Mouse (Mus musculus) hindbrain, embryonic 13.5 days (tissue): ENCODE data around the gene Matn4. TPM values are rescaled to one million over a fixed set of nuclear protein-coding genes. Genes with fewer than 3 reads are reported as not detected.

Experiments
- ATAC-seq: fragments of 200-750 bp; cut with Nextera tagmentation; 2 replicates; pipeline ENCODE4 v1.8.0; 2017; ENCODE audit warnings: moderate TSS enrichment; ENCODE audit not compliant: low FRiP score
- H3K27ac ChIP-seq: fragments of 300-500 bp; sonication (generic); 2 replicates; pipeline ENCODE4 v1.5.1; 2015; ENCODE audit warnings: inconsistent platforms, mild to moderate bottlenecking, moderate library complexity
- H3K27me3 ChIP-seq: fragments of 300-500 bp; sonication (generic); 2 replicates; pipeline ENCODE4 v1.6.1; 2015; ENCODE audit warnings: mild to moderate bottlenecking, inconsistent platforms
- H3K36me3 ChIP-seq: fragments of 300-500 bp; sonication (generic); 2 replicates; pipeline ENCODE4 v1.6.1; 2015; ENCODE audit warnings: mild to moderate bottlenecking, inconsistent platforms
- H3K4me1 ChIP-seq: fragments of 300-500 bp; sonication (generic); replicated peaks from 2 replicates; pipeline ENCODE4 v1.6.1; 2015; ENCODE audit warnings: inconsistent platforms
- H3K4me2 ChIP-seq: fragments of 300-500 bp; sonication (generic); 2 replicates; pipeline ENCODE4 v1.6.1; 2015; ENCODE audit warnings: inconsistent platforms, mild to moderate bottlenecking, moderate library complexity
- H3K4me3 ChIP-seq: fragments of 300-500 bp; sonication (generic); 2 replicates; pipeline ENCODE4 v1.5.1; 2015; ENCODE audit warnings: mild to moderate bottlenecking, inconsistent platforms
- H3K9ac ChIP-seq: fragments of 300-500 bp; sonication (generic); 2 replicates; pipeline ENCODE4 v1.6.1; 2015; ENCODE audit warnings: mild to moderate bottlenecking, inconsistent platforms
- H3K9me3 ChIP-seq: fragments of 300-500 bp; sonication (generic); 2 replicates; pipeline ENCODE4 v1.6.1; 2016; ENCODE audit warnings: inconsistent platforms
- WGBS: fragments of 180-500 bp; shearing (Covaris S2); methylation state at CpG from one replicate; pipeline ENCODE4 v1.1.7; 2015; 5-methylcytosine and 5-hydroxymethylcytosine counted together
- polyA plus RNA-seq: library from polyadenylated mRNA; unstranded; fragments of >200 nt; fragmentation: Nextera tagmentation; extraction: Ambion mirVana; gene quantifications from 2 replicates; pipeline ENCODE4 v1.2.1, GENCODE M21; 2015

Gene Matn4
- polyA plus RNA-seq, 1 experiment from 2014 or later: 2.3 TPM

DNA sequence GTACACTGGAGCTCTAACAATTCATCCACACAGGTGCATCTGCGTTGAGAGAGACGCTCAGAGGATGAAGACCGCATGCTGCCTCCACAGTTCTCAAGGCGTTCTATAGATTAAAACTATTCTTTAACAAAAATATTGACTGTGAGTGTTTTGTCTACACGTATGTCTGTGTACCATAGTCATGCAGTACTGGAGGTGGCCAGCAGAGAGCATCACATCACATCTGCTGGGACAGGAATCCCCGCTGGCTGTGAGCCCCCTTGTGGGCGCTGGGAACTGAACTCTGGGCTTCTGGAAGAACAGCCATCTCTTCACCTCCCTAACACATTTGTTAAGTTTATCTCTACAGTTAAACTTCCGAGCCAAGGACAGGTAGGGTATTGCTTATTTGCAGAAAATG is 23.2 kb downstream of the Matn4 start:
- 75% methylated on average over 8 of the region's 8 CpGs for WGBS
- Histone ChIP-seq H3K36me3 (no peaks in the 10 kb centered on the region), H3K4me3 (no peak overlapping the region), H3K4me1 (peaks cover 12% of the 10 kb centered on the region), H3K27me3 (peaks cover under 1% of the 10 kb centered on the region; the same call in 1 of the 2 replicates), H3K4me2 (no peak overlapping the region), H3K9ac (no peak overlapping the region), H3K9me3 (no peaks in the 10 kb centered on the region), H3K27ac (no peak overlapping the region)
- ATAC-seq: no peak

DNA sequence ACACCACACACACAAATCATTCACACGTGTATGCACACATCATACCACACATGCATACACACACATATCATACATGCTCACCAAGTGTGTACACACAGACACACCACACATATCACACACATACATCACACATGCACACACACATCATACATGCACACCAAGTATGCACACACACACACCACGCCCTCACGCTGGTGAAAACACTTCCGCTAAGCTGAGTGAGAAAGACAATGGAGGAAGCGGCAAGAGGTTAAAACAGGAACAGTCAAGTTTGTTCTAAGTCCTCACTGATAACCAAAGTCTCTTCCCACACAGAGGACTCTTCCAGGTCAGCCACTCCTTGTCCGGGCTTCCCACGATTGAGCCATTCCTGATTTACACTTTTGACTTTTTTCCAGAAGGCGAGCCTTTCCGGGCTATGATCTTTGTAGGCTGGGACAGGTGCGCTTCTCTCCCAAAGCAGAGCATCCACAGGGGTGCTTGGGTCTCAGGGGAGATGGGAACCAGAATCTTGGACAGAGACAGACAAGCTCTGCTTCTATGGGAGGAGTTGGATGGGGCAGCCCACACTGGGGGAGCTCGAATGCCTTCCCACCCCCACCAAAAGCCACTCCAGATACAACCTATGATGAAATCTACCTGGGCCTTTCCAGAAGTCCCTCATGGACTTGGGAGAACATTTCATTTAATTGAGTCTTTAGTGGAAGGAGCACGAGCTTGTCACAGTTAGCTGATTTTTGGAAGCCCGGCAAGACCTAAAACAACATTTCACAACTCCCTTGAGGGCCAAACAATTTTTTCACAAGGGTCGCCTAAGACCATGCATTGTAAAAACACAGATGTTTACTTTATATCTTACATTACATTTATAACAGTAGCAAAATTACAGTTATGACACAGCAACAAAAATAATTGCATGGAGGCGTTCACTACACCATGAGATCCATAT is 27.2 kb downstream of the Matn4 start:
- no peaks in the 10 kb centered on the region for H3K36me3 ChIP-seq
- H3K27me3 ChIP-seq: no peaks in the 10 kb centered on the region
- H3K9ac ChIP-seq: no peak overlapping the region
- no peak overlapping the region for H3K4me2 ChIP-seq
- H3K4me1 ChIP-seq: no peaks in the 10 kb centered on the region
- no peak overlapping the region for H3K4me3 ChIP-seq
- no peak for ATAC-seq
- no peak overlapping the region for H3K27ac ChIP-seq
- WGBS: 91% methylated on average over 15 of the region's 15 CpGs
- H3K9me3 ChIP-seq: no peaks in the 10 kb centered on the region

DNA sequence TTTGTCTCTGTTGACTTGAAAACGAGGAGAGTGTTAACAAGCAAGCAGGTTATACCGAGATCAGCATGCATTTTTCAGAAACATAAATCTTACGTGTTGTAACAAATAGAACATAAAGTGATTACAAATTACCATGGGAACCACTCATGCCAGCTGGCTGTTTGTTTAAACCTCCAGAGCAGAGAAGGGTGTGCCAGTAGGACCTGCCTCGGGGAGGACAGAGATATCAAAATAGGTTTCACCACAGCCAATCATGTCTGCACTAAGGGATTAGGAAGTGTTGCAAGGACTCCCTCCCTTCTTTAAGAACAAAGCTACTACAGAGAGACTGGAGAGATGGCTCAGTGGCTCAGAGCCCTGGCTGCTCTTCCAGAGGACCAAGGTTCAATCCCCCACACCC is 31.8 kb downstream of the Matn4 start:
- 67% methylated on average over 4 of the region's 4 CpGs for WGBS
- Histone ChIP-seq H3K27me3 (no peaks in the 10 kb centered on the region), H3K36me3 (no peaks in the 10 kb centered on the region), H3K4me2 (no peak overlapping the region), H3K9ac (no peak overlapping the region), H3K4me3 (no peak overlapping the region), H3K9me3 (no peaks in the 10 kb centered on the region), H3K4me1 (no peaks in the 10 kb centered on the region), H3K27ac (no peak overlapping the region)
- ATAC-seq: no peak

DNA sequence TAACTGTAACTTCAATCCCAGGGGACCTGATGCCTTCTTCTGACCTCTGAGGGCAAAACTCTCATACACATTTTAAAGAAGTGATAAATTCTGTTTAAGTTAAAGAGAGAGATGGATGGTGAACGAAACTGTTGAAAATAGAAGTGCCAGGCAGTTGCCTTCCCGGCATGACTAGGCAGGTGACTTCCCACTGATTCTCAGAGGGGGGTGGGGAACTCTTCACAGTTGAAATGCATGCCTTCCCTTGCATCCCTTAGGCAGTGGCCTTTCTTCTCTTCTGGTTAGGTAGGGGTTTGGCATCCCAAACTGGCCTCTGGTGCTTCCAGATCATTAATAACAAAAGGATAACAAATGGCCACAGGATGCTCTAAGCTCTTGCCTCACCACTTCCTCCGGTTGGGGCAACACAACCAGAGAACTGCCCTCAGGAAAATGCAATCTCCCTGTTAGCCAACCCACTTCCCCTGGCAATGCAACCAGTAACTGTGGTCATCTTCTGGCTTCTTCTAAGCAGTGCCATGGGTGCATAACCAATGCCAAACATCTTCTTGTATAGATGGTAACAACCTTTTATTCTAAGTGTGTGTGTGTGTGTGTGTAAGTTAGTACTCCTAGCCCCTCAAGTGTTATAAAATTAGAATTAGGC is 32.4 kb downstream of the Matn4 start:
- Histone ChIP-seq H3K4me3 (no peak overlapping the region), H3K27ac (no peak overlapping the region), H3K4me1 (no peaks in the 10 kb centered on the region), H3K9me3 (no peaks in the 10 kb centered on the region), H3K27me3 (no peaks in the 10 kb centered on the region), H3K36me3 (no peaks in the 10 kb centered on the region), H3K9ac (no peak overlapping the region), H3K4me2 (no peak overlapping the region)
- 39% methylated on average over 3 of the region's 3 CpGs for WGBS
- ATAC-seq: no peak

DNA sequence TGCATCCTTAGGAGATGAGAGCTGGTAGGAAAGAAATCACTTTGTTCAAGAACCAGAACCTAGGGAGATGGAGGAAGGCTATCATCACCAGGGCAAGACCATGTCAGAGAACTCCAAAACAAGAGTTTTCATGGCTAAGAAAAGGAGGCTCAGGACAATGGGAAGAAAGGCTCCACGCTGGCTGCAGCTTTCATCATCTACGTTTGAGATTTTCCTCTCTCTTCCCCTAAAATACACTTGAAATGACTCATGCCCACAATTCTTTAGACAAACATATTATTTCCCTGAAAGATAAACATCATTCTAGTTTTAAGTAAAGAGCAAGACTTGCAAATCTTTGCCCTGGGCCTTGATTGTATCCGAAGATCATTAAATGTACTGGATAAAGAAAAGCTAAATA is 33.6 kb downstream of the Matn4 start:
- no peak for ATAC-seq
- WGBS: 89% methylated on average over 3 of the region's 3 CpGs
- Histone ChIP-seq H3K27ac (no peak overlapping the region), H3K4me3 (no peak overlapping the region), H3K9ac (no peak overlapping the region), H3K4me2 (no peak overlapping the region), H3K36me3 (no peaks in the 10 kb centered on the region), H3K27me3 (no peaks in the 10 kb centered on the region), H3K9me3 (no peaks in the 10 kb centered on the region), H3K4me1 (no peaks in the 10 kb centered on the region)

DNA sequence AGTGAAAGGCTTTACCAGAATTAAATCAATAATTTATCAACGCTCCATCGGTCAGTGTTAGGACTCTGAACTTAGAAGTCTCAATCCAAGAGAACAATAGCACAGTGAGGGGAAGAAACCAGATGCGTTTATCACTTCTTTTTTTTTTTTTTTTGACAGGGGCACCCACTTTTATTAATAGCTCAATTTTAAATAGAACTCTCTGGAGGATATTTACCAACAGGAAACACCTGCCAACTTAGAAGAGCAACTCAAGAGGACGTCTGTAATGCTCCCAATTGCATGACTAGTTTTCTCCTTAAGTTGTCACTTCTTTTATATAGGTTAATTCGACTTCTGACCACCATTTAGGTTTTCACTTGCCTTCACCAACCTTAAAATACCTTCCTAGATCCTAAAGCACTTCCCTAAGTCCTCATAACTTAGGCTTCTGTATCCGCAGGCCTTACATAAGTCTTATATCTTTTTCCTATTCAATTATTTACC is 36.3 kb downstream of the Matn4 start:
- Histone ChIP-seq H3K4me2 (no peak overlapping the region), H3K4me1 (no peaks in the 10 kb centered on the region), H3K27me3 (no peaks in the 10 kb centered on the region), H3K36me3 (no peaks in the 10 kb centered on the region), H3K9me3 (no peaks in the 10 kb centered on the region), H3K4me3 (no peak overlapping the region), H3K27ac (no peak overlapping the region), H3K9ac (no peak overlapping the region)
- no peak for ATAC-seq
- 83% methylated on average over 6 of the region's 6 CpGs for WGBS

DNA sequence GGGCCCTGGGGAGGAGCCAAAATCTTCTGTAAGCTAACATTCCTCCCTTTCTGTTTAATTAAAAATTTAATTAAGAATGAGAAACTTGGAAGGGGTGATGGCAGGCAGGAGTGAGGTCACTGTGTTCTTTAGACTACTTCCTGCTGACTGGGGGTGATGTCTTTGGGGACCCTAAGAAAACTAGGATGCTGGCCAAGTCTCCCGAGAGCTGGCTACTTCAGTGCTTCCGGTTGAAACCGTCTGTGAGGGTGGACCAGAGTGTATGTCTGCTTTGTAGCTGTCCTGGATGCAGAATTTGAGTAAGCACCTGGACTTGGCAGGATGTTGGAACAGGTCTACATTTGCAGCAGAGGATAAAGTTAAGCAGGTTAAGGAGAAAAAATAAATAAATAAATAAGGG is 38.0 kb downstream of the Matn4 start:
- H3K4me2 ChIP-seq: no peak overlapping the region
- no peak overlapping the region for H3K27ac ChIP-seq
- no peak overlapping the region for H3K4me3 ChIP-seq
- no peak for ATAC-seq
- no peaks in the 10 kb centered on the region for H3K4me1 ChIP-seq
- H3K27me3 ChIP-seq: peaks cover 3% of the 10 kb centered on the region; the same call in 1 of the 2 replicates
- no peaks in the 10 kb centered on the region for H3K9me3 ChIP-seq
- H3K36me3 ChIP-seq: no peaks in the 10 kb centered on the region
- no peak overlapping the region for H3K9ac ChIP-seq
- WGBS: 81% methylated on average over 3 of the region's 3 CpGs

DNA sequence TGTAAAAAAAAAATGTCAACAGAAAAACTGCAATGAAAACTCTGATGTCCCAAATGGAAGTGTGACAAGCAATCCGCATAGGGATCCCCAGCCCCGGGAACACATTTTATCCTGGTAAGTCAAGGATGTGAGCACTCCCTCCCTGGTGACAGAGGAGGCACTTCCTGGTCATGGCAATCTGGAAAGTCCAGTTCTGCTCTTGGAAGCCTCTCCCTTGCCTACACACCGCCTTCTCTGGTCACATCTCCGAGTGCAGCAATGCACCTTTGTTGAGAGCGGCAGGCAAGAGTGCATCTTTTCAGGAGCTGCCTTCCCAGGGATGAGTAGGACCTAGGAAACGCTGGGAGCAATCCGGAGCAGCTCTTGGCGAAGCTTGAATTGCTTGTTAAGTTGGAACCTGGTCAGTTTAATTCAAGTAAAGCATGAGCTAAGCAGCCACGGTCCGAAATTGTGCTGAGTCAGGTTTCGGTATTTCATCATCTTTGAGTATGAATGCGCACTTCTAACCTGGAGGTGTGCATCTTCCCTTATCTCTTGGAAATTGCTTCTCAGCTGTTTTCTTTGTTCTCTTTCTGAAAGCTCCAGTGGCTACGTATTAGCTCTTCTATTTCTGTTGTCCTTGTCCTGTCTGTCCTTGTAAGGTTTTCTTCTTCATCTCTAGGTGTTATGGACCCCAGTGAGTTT is 43.8 kb downstream of the Matn4 start:
- Histone ChIP-seq H3K27ac (no peak overlapping the region), H3K9ac (no peak overlapping the region), H3K4me3 (no peak overlapping the region), H3K4me2 (no peak overlapping the region), H3K9me3 (no peaks in the 10 kb centered on the region), H3K36me3 (no peaks in the 10 kb centered on the region), H3K27me3 (peaks cover 11% of the 10 kb centered on the region; the same call in 1 of the 2 replicates), H3K4me1 (no peaks in the 10 kb centered on the region)
- ATAC-seq: no peak
- WGBS: 33% methylated on average over 13 of the region's 13 CpGs

DNA sequence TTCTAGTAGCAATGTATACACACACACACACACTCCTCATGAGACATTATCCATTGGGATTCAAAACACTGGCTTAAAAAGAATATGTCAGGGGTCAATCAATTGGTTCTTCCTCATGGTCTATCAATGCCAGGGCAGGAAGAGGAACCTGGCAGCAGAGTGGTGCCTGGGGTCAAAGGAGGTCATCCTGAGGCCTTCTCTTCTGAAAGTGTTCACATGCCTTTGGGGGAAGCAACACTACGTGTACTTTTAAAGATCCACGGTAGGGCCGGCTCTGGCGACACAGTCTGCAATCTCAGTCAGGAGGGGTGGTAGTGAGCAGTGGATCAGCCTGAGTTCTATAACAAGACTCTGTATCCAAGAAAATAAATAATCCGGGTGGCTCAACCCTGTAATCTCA is 45.3 kb downstream of the Matn4 start:
- no peak for ATAC-seq
- Histone ChIP-seq H3K9ac (no peak overlapping the region), H3K27me3 (peaks cover 11% of the 10 kb centered on the region; the same call in 1 of the 2 replicates), H3K27ac (no peak overlapping the region), H3K4me2 (no peak overlapping the region), H3K9me3 (no peaks in the 10 kb centered on the region), H3K4me3 (no peak overlapping the region), H3K36me3 (no peaks in the 10 kb centered on the region), H3K4me1 (no peaks in the 10 kb centered on the region)
- WGBS: 76% methylated on average over 5 of the region's 5 CpGs

DNA sequence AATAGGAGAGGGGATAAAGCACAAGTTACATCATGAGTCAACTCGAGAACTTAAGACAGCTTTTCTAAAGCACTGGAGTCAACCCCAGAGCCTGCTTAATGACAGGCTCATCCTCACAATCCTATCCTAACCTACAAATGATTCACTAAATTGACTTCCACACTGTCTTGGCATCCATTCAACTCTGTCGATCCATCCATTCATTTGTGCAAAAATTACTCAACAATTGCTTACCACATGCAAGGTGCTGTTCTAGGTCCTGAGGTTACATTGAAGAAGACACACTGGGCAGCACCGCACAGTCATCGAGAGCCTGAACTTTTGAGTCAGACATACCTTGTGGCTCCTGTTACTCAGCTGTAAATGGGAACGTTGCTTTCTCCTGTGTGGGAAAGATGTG is 45.9 kb downstream of the Matn4 start:
- Histone ChIP-seq H3K4me3 (no peak overlapping the region), H3K4me1 (no peaks in the 10 kb centered on the region), H3K4me2 (no peak overlapping the region), H3K9ac (no peak overlapping the region), H3K27me3 (peaks cover 11% of the 10 kb centered on the region; the same call in 1 of the 2 replicates), H3K27ac (no peak overlapping the region), H3K9me3 (no peaks in the 10 kb centered on the region), H3K36me3 (no peaks in the 10 kb centered on the region)
- ATAC-seq: no peak
- 82% methylated on average over 5 of the region's 5 CpGs for WGBS

DNA sequence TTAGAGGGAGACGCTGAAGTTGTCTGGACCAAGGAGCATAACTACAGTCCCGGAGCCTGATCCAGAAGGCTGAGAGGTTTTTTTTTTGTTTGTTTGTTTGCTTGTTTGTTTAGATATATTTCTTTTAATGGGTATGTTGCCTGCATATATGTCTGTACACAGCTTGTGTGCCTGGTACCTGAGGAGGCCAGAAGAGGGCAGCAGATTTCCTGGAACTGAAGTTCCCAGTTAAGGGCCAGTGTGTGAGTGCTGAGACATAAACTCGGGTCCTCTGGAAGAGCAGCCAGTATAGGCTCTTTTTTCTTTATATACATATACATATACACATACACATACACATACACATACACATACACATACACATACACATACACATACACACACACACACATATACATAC is 46.6 kb downstream of the Matn4 start:
- H3K27ac ChIP-seq: no peak overlapping the region
- H3K27me3 ChIP-seq: peaks cover 11% of the 10 kb centered on the region; the same call in 1 of the 2 replicates
- WGBS: 90% methylated on average over 3 of the region's 3 CpGs
- H3K4me2 ChIP-seq: no peak overlapping the region
- ATAC-seq: no peak
- H3K4me3 ChIP-seq: no peak overlapping the region
- H3K9me3 ChIP-seq: no peaks in the 10 kb centered on the region
- H3K9ac ChIP-seq: no peak overlapping the region
- H3K4me1 ChIP-seq: no peaks in the 10 kb centered on the region
- H3K36me3 ChIP-seq: no peaks in the 10 kb centered on the region
